Mouse (Mus musculus): ENCODE results near the gene Ppib.

- TF ChIP-seq POLR2A (IDR thresholded peaks at IDR 0.05; ENCODE audit: low read depth, low read length) (no peak), CTCF (IDR thresholded peaks at IDR 0.05; ENCODE audit: extremely low read depth, insufficient read length, insufficient replicate concordance, low read depth, low read length) (no peak)
Observed at GRCm38 (mm10) chr9:66042331-66042730, 17.7 kb upstream of the Ppib start.
